Mouse (Mus musculus) adrenal gland (tissue): Measurements from ENCODE around the gene Tcf12.

Experiments used
- intact Hi-C: fragments of 180-260 bp; cut with DNase I; formaldehyde crosslinking; loops from one replicate; pipeline ENCODE4 v1.15.1; 2025
- long read RNA-seq, 2 experiments: library from polyadenylated mRNA; unstranded; transcript quantifications; one replicate each; pipeline ENCODE4 v2.0.0; 2020; ENCODE audit warnings: borderline replicate concordance in 1 of 2; ENCODE audit not compliant: insufficient replicate concordance in 1 of 2

Tcf12 gene
- long read RNA-seq, experiment 1, full-length matches to known transcripts: 3 of 23 reads
- long read RNA-seq, experiment 1, partial matches to known transcripts: 7 of 23 reads
- long read RNA-seq, experiment 1, other reads (novel, unspliced or antisense): 13 of 23 reads
- long read RNA-seq, experiment 2, partial matches to known transcripts: 17 of 25 reads
- long read RNA-seq, experiment 2, other reads (novel, unspliced or antisense): 7 of 25 reads

DNA sequence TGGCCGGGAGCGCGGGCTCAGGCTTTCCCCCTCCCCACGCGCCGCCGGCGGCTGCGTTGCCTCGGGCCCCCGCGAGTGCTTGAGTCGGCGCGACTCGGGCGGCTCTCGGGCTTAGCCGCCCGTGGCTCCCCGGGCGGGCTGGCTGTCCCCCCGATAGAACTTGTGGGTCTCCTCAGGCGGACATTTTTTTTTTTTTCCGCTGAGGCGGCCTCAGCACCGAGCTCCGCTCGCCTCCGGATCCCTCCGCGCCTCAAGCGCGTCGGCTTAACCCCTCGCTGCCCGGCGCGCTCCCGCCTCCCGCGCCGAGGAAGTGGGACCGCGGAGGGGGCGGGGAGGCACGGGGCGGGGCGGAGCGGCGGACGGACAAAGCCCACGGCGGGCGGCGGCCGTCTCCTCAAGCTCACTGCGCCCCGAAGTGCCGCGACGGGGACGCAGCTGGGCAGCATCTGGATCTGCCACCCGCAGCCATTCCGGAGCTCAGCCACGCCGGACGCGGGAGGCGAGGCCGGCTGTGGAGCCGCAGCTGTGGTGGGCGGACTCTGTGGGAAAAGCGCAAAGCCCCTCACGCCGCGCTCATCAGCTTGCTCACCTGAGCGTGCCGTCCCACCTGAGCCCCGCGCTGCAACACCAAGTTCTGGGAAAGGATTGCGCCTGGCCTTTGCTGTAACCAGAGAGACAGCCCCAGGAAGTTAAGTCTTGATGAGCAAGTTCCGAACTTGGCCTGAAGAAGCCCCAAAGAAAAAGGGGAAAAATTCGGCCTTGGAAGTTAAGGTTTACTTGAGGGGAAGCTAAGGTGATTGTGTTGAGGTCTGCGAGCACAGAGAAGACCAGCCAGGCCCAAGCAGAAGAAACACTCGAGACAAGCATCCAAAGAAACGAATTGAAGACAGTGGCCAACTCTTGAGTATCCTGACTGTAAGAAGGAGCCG, at the start of gene Tcf12:
Tcf12 (minus strand) TSS at position 250 of the 929 bp plus-strand sequence.
- intact Hi-C loops: no loop called here

DNA sequence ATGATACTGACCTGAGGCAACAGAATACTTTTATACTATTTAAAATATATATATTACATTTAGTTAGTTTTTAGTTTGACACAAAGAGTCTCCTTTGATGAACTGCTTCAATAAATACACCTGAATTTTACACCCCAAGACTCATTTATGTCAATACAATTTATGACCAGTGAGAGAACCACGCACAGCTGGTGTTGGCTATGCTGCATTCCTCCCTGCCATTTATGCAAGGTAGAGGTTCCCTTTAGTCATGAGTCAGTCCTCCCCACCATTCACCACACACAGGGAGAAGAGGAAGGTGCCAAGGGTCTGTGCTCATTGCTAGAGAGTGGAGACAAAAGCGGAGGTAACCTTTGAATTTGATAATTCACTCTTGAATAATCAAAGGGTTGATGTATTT, 46.7 kb upstream of the Tcf12 start:
- intact Hi-C loops: no loop called here

DNA sequence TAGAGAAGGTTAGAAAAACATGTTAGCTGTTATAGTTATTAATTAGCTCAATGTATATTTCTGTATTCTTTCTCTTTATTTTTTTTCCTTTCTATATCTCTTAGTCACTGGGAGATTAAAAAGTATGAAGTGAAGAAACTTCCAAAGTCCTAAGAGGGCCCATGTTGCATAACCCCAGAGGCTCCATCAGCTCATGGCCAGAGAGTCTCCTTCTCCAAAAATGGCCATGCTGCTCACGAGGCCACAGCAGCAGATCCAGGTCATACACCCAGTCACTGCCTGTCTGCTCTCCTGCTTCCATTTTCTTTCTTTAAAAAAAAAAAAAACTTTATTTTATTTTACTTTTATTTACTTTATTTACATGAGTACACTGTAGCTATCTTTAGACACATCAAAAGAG, 45.4 kb upstream of the Tcf12 start:
- intact Hi-C loops: no loop called here

DNA sequence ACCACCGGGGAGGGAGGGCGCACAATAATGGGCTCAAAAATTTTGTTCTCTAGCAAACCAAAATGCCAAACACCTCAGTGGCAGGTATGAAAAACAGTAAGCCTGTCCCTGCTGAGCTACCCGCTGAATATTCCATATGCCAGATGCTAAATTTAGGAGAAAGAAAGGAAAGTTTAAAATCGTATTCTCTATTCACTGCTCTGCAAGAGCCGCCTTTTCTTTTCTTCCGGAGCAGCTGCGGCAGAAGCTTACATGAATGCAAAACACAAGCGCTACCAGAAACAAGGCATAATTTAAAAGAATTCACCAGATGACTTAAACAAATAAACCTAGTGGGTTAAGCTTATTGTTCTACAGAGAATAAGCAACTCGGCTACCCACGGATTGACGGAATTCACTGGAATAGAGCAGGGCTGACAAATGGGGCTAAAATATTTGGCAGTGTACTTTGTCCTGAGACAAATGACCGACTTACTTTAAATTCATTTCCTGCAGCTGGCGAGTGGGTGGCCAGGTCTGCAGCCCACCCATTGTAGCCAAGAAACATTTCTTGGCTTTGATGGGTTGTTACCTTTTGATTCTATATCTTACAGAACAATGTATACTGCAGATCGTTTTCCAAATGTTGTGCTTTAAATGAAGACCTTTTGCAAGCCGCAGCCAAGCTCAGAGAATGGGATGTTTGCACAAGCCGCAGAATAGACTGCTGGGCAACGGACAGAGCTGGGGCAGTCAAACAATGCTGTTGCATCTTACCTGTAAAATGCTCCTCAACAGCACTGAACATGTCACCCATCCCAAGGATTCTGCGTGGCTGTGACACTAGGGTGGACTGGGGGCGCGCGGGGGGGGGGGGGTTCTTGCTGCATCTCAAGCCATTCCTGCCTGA, 43.8 kb upstream of the Tcf12 start:
- intact Hi-C loops: no loop called here

DNA sequence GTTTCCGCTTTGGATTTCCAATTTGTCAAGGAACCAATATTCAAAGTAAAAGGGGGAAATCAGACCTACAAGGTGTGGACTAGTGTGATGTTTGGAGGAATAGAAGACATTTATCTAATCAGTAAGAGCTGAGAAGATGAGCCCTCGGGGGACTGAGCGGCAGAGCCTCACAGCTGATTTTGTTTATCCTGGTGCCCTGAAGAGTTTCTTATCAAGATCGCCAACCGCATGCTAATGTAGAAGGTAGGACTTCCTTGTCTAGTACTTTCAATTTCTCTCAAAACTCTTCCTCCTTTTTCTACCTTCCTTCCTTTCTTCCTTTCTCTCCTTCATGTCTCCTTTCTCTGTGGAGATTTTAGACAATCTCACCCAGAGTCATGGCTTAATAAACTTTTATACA, 32.5 kb upstream of the Tcf12 start:
- intact Hi-C loops: no loop called here

DNA sequence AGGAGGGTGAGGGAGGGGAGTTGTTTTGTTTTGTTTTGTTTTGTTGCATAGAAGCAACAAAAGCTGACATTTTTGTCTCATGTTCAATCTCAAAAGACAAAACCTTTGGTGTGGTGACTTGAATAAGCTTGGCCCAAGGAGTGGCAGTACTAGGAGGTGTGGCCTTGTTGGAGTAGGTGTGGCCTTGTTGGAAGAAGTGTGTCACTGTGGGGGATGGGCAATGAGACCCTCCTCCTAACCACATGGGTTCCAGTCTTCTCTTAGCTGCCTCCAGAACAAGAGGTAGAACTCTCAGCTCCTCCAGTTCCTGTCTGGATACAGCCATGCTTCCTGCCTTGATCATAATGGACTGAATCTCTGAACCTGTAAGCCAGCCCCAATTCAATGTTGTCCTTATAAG, 26.2 kb upstream of the Tcf12 start:
- intact Hi-C loops: no loop called here

DNA sequence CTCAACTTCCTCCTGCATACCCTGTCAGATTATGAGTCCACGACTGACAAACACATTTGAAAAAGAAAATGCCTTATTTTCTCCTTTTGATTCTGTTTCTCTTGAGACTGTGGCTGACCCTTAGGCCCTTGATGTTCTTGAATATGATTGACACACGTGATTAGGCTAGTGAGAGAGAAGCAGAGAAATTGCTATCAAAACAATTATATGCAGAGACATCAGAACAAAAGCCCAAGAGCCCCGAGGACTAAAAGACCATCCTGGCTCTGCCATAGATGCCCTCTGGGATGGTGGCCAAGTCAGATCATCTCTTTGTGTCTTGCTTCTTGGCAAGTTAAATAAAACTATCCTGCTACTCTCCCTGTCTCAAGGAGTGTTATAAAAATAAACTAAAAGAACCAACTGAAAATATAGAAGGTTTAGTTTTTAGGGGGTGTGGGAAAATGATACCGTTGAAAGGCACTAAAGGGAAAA, 22.1 kb upstream of the Tcf12 start:
- intact Hi-C loops: loop anchor here (1.0 to 5.0 kb wide), 2 partner anchors 21 to 33 kb away; no protein-coding TSS in a partner anchor

DNA sequence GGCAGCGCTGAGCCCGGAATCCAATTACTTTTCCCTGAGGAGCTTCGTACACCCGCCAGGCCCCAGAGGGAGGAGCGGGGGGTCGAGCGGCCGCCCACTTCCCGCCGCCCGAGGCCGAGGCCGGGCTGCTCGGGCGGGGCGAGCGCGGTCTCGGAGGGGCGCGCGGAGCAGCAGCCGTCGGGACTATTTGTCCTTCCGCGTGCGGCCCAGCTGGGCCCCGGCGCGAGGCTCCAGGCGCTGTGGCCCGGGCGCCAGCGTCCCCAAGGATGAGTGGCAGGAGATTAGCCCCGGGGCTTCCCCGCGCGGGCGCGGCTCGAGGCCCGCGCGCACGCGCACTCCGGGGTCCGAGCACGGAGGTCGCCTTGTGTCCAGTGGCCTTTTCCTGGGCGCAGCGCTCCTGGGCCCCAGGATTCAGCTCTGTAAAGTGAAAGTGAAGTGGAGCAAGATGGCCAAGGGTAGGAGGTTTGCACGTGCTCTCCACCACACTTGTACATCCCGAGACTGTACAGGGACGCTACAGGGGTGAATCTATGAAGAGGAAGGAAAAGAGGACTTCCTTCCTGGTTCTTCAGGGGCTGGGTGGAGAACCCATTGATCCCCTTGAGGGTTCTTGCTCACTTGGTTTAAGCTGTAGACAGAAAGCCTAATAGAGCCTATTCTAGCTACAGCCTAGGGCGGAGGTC, 21.6 kb upstream of the Tcf12 start:
- intact Hi-C loops: loop anchor here (1.0 to 5.0 kb wide), 2 partner anchors 20 to 34 kb away; no protein-coding TSS in a partner anchor

DNA sequence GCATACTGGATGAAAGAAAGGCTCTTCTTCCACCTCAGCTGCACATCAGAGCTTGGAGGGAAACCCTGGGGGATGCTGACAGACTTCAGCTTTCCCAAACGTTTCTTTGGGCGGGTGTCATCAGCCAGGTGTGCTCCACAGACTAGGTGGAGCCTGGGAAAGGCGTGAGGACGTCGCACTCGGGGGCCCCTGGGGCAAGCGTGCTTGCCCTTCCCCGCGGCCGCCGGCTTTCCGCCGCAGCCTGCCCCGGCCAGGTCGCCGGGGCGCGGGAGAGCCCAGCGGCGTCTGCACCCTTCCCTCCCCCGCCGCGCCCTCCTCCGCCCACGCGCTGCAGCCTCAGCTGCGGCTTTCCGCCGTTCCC, 21.0 kb upstream of the Tcf12 start:
- intact Hi-C loops: loop anchor here (1.0 to 5.0 kb wide), 2 partner anchors 19 to 35 kb away; no protein-coding TSS in a partner anchor

DNA sequence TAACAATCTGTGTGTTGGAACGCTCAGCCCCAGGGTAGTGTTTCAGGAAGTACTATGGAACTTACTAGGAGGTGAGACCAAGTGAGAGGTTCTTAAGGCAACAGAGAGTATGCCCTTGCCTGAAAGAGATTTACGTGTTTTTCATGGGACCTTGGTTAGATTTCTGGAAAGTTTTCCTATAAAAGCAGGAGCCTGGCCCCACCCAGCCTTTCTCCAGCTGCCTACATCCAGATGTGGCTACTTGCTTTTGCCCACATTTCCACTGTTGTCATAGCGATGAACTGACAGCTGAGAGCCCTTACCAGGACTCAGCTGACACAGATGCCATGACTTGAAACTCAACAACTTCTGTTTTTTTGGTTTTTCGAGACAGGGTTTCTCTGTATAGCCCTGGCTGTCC, 18.2 kb upstream of the Tcf12 start:
- intact Hi-C loops: loop anchor here (5.0 kb wide), 1 partner anchor 37 kb away; no protein-coding TSS in a partner anchor

DNA sequence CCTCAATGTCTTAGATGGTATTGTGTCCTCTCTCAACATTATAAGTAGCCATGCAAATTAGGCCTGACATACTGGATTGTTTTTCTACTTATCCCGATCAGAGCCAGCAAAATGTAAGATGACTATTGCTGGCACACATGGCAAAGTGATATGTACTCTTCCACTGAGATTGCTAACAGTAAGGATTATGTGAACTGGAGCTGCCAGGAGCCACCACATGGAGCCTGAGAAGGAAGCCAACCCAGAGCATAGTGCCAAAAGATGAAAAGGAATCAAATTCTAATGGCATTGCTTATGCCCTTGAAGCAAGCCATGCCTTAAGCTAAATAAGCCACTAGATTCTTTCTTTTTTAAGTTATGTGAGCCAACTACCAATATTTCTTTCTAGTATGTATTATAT, 13.8 kb upstream of the Tcf12 start:
- intact Hi-C loops: no loop called here

DNA sequence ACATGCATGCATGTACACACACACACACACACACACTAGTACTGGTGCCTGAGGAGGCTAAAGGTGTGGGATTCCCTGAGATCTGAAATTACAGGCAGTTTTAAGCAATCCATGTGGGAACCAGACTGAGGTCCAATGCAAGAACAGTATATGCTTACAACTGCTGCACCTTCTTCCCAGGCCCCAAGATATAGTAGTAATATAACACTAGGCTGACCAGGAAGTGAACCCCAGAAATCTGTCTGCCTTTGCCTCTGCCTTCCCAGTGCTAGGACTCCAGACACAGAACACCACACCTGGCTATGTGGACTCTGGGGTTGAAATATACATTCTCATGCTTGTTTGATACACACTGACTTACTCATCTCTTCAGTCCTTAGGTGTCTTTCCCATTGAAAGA, 6.8 kb upstream of the Tcf12 start:
- intact Hi-C loops: no loop called here

DNA sequence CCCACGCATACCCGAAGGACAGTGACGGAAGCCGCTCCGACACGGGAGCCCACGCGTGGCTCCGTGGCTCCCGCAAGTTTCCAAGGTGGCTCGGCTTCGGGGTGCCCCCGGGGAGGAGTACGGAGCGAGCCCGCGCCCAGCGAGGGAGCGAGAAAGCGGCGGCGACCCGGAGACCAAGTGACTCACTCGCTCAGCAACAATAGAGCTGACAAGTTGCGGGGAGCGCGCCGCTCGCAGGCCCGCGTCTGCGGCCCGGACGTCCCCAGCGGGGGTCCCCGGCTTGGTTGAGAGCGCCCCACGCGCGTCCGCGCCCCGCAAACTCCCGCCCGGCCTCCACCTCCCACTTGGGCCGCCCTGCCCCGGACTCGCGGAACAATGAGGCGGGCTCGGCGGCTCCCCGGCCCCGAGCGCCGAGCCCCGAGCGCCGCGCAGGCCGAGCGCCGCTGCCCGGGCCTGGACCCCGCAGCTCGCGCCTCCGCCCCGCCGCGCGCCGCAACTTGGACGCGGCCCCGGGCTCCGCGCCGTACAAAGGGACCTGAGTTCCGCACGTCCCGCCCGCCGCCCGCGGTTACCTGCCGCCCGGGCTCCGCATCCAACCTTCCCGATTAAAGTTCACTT, 558 bp downstream of the Tcf12 start:
- intact Hi-C loops: no loop called here

DNA sequence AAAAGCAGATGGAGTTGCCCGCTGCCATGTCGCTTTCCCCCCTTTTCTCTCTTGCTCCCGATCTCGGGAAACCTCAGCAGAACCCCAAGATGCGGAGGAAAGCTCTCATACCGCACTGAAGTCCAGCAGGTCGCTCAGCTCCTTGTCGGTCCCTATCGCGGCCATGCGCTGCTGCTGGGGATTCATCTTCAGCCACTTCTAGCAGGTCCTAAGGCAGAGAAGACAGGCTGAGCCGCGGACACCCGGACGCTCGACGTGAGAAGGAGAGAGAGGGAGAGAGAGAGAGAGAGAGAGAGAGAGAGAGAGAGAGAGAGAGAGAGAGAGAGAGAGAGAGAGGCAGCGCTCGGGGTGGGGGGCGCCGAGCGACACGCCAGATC, 1.1 kb downstream of the Tcf12 start:
- intact Hi-C loops: no loop called here

DNA sequence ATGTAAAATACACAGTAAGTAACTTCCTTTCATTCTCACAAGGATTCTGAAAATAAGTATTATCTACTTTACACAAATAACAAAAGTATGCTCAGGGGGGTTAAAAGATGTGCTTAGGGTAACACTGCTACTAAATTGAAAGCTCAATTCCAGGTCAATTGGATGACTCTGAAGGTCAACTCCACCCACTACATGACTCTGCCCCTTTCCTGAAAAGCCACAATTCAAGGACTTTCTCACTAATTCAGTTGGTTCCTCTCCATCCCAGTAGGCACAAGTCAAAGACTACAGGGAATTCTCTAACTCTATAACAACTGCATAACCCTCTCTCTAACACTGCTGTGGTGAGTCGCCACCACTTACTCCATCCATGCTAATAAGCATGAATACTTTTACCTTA, 8.2 kb downstream of the Tcf12 start:
- intact Hi-C loops: no loop called here

DNA sequence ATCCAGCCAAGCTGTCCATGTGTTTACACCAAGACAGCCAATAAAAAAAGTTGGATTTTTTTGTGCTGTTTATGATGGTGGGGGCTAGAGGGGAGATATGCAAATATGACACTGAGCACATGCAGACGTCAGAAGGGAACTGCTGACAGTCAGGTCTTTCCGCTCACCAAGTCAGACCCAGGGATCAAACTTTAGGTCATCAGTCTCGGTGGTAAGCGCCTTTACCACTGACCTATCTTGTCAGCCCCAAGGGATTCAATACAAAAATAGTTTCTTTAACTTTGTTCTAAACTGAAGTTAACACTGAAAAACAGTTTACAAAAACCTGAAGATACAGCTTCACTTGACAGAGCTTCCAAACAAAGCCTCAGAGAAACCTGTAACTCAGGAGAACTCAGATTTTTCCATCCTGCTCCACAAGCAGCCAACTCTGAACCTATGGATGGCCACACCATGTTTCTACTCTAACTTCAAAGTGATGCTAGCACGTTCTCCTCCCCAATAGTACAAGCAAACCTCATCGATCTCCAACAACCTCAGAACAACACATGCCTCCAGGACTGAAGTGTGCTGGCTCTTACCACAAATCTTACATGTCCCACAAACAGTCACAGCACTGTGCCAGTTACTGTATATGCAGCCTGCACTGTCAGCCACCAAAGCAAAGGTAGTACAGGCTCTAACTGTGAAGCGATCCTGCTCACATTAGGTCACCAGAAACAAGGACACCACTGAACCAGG, 11.6 kb downstream of the Tcf12 start:
- intact Hi-C loops: no loop called here

DNA sequence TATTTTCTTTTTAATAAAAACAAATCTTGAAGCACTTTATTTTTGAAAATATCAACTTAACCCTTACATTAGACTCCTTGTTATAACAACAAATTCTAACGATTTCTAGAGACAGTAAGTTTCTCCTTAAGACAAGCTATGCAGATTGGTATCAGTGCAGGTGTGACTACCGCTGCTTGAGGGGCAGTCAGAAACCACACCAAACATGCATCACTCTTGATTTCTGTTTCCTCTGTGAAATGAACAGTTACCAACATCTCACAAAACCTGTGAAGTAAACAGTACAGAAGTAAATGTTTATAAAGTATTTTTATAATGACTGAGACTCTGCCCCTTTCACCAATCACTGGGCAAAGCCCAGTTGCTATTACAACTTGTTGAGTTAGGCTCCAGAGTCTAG, 13.6 kb downstream of the Tcf12 start:
- intact Hi-C loops: no loop called here

DNA sequence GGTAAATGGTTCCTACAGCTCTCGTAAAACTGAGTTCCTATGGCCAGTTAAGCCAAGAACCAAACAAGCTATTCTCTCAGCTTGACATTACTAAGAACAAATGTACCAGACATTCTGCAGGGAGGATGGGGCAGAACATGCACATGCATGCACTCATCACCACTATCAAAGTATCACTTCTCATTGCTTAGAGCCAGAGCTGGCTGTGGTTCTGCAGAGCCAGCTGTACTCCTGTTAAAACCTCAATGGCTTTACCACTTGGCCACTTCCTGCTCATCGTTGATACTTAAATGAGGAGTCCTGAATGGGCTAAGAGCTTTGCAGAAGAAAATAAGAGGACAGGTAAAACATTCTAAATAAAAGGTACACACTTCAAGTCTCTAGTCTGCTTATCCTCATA, 14.6 kb downstream of the Tcf12 start:
- intact Hi-C loops: no loop called here

DNA sequence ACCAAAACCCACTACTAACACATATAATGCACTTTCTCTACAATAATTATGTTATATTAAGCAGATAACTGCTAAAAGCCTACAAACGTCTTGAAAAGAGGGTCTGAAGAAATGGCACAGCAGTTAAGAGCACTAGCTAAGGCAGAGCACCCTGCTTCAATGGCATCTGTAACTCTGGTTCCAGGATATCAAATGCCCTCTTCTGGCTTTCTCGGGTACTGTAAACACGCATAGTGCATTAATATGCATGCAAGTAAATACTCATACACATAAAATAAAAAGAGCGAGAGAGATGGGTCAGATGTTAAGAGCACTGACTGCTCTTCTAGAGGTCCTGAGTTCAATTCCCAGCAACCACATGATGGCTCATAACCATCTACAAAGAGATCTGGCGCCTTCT, 17.0 kb downstream of the Tcf12 start:
- intact Hi-C loops: no loop called here

DNA sequence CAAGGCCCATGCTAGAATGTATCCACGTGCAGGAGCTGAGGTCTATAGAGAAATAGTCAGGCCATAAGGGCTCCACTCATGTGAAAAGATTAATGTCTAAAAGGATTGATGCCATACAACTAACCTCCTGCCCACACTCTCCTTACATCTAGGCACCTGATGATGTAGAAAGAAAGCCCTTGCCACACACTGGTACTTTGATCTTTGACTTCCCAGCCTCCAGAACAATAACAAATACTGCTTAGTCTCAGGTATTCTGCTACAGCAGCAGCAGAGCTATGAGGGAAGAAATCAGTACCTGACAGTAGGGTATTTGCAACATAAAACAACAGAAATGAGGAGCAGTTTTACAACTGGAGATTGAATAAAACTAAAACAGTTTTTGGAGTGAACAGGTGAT, 19.5 kb downstream of the Tcf12 start:
- intact Hi-C loops: no loop called here
